Mouse (Mus musculus) neutrophil, adult 59 days (primary cell): ENCODE measurements around the gene Cdc14b. TPM values are rescaled to one million over a fixed set of nuclear protein-coding genes. Genes with fewer than 3 reads are reported as not detected.

ENCODE experiments used
- total RNA-seq, 2 experiments: library from RNA; stranded (reverse); gene quantifications; 1 replicate in 1 of 2; 2 replicates in 1 of 2; pipeline ENCODE4 v1.2.4; 2023

Cdc14b gene
- 1 to 10 TPM; 2.8 to 4.5 TPM for total RNA-seq

DNA sequence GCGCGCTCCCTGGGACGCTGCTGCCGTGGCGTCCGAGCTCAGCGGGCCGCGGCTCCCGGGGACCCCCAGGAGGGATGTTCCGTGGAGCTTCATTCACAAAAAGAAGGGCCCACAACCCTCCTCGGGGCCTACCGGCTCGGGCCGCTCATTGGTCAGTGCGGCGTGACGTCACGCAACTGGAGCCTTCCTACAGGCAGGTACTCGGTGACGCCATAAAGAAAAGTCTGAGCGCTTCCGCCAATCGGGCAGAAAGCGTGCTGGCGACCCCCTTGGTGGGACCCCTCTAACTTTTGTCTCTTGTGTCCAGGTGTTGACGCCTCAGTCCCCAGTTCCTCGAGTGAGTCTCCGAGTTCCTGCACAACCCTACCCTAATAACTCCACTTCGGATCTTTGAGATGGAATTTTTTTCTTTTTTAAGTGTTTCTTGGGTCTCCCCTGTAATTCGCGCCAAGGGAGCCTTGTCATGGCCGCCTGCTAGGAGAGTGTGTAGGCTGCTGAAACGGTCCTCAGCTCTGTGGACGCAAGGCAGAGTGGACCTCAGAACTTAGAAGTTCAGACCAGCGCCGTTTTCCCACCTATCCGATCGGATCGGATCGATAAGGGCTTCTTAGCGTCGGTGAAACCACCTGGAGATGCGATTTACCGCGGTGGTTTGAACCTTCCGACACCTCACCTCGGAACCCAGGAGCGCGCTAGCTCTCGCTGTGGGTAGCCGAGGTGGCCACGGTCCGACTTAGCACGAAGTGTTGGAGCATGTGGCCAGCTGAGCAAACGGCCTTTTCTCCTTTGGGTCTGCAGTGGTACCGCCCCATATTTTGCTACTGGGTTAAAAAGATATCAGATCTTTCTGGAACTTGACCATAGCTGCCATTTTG is at the start of gene Cdc14b:
Gene Cdc14b, minus strand, starts transcription at position 412 of the 875 bp plus-strand sequence.

DNA sequence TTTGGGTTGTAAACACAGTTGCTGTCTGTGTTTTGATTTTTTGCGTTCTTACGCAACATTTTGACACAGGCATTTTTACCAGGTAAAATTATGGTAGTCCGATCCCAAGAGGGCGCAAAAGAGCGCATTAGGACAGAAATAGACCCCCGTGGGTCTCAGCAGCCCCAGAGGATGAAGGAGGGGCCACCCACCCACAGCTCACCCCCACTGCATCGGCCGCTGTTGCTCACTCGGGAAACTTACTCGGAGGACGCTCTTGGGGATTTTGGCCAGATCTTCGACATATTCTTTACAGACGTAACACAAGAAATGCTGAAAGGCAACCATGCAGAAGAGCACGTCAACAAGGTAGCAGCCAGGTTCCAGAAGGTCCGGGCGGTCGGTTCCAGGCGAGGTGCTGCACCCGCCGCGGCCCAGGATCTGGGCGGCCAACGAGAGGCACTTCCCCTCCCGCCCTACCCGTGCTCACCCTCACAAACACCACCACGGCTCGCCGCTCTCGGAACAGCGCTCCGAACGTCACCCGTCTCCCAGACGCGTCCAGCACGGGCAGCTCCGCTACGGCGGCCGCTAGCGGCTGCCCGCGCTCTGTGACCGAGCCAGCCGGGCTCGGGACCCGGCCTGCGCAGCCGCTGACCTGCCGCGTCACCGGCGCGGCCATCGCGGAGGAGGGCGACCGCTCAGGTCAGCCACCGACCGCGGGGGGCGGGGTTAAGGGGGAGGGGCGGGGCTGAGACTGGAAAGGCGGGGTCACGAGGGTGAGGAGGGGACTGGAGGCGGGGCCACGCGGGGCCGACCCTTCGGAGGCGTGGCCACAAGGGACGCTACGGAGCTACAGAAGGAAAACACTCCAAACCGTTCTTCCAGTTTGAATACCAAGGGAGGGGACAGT is 37.2 kb upstream of the Cdc14b start, which contains the start of gene Aaed1:
Gene Aaed1, minus strand, starts transcription at position 687 of the 892 bp plus-strand sequence.

DNA sequence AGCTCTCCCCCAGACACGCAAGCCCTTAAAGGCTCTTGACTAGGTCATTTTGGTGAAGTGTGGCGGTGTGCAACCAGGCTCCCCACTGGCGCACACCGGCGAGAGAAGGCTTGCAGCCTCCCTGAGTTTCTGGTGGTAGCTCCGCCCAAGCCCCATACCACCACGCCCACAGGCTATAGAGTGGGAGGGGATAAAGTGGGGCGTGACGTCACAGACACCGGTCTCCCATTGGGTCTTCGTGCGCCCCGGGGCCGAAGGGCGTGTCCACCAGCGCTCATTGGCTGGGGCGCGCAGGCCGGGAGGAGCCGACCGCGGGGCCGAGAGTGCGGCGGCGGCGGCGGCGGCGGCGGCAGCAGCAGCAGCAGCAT is 113.6 kb downstream of the Cdc14b start, which contains the start of gene Habp4:
Gene Habp4, plus strand, starts transcription at position 277 of the 368 bp plus-strand sequence.

DNA sequence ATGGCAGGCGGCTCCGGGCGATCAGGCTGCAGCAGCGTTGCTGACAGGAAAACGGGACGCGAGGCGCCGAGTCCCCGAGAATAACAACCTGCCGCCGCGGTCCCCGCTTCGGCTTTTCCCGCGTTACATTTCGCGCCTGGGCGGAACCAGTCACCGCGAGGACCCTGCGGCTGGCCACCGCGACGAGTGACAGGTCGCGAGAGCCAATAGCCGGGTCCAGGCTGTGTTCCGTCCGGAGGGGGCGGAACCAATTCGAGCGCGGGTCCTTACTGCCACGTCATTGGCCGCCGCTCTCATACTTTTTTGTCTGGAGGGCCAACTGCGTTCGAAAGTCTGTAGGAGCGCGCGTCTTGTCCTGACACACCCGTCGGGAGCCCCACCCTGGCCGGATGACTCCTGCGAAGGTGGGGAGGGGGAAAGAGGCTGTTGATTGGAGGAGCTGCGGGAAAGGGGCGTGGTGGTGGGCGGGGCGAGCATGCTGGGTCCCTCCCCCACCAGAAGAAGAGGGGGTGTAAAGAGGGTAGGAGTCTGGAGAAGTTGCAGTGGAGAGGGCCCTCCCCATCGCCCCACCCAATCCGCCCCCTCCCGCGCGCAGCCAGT is 121.9 kb downstream of the Cdc14b start, which contains the start of gene Zfp367:
Gene Zfp367, minus strand, starts transcription at position 120 of the 600 bp plus-strand sequence.

Other genes with a start within 250 kb of the Cdc14b start
- gene Hsd17b3, start 186.1 kb downstream of the Cdc14b start, total RNA-seq = not detected
- 10 to 100 TPM; 23.9 to 24.0 TPM for gene Slc35d2, start 145.9 kb downstream of the Cdc14b start, total RNA-seq
- 10 to 100 TPM; 39.4 to 40.9 TPM for gene Zfp367, start 122.1 kb downstream of the Cdc14b start, total RNA-seq
- gene Habp4, start 113.5 kb downstream of the Cdc14b start, total RNA-seq = 1 to 10 TPM; 2.9 to 3.8 TPM
- gene Aaed1, start 37.4 kb upstream of the Cdc14b start, total RNA-seq = 10 to 100 TPM; 29.6 to 29.8 TPM
- gene Ctsl, start 95.6 kb upstream of the Cdc14b start, total RNA-seq = 10 to 100 TPM; 71.8 to 79.9 TPM
- gene Cdk20, start 157.0 kb upstream of the Cdc14b start, total RNA-seq = 1 to 10 TPM; 1.9 to 5.9 TPM
- gene Fam240b, start 222.5 kb upstream of the Cdc14b start, total RNA-seq = not detected